Mouse (Mus musculus) T-helper 1 cell (primary cell): ENCODE results near the gene Fam117a.

Source experiments
- in situ Hi-C: fragments of 300-600 bp; cut with MboI, MseI; formaldehyde crosslinking; loops from one replicate; pipeline ENCODE4 v1.15.1; 2025; ENCODE audit warnings: high pct_unique_total_duplicates

Gene Fam117a

GRCm38 (mm10) chr11:95336568-95337128, at the start of gene Fam117a:
TSS of gene Fam117a (plus strand) at chr11:95337018.
- in situ Hi-C loops, result no loop called here

DNA sequence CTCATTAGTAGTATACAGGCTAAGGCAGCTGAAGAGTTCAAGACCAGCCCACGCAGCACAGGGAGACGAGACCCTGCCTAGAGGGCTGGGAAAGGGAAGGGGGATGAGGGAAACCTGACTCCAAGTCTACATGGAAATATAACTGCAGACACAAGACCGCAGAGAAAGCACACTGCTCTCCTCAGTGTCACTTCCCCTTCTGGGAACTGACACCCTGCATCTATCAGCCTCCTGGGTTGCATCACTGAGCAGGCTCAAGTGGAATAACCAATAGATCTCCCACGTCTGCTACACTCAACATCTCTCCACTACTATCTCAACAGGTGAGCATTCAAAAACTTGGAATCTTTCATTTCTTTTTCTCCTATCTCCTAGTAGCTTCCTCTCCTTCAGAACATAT, 44.8 kb upstream of the Fam117a start:
- in situ Hi-C loops, result no loop called here

- in situ Hi-C loops, result no loop called here
Observed at GRCm38 (mm10) chr11:95293017-95293624, 43.7 kb upstream of the Fam117a start.

GRCm38 (mm10) chr11:95295736-95296135, 41.1 kb upstream of the Fam117a start:
- in situ Hi-C loops, result no loop called here

GRCm38 (mm10) chr11:95298146-95298545, 38.7 kb upstream of the Fam117a start:
- in situ Hi-C loops, result no loop called here

DNA sequence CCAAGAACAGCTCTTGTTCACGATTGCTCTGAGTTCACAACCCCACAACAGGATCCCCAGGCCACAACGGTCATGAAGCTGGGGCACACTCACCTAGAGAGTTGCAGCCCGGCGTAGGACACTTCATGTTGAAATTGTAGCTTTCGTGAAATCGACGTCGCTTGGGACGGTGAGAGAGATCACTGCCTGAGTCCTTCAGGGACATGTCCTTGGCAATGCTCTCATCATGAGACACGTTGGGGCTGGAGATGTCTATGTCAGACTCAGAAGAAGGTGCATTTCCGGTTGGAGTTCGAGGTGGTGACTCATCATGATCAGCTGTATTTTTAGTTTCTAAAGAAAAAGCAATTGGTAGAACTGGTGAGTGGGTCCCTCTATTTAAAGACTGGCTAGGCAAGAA, 36.9 kb upstream of the Fam117a start:
- in situ Hi-C loops, result loop anchor here (5.0 kb wide), 1 partner anchor 38 kb away; the partner anchor contains the start of gene Tac4

GRCm38 (mm10) chr11:95301772-95302171, 35.0 kb upstream of the Fam117a start:
- in situ Hi-C loops, result loop anchor here (5.0 kb wide), 1 partner anchor 39 kb away; the partner anchor contains the start of gene Tac4

DNA sequence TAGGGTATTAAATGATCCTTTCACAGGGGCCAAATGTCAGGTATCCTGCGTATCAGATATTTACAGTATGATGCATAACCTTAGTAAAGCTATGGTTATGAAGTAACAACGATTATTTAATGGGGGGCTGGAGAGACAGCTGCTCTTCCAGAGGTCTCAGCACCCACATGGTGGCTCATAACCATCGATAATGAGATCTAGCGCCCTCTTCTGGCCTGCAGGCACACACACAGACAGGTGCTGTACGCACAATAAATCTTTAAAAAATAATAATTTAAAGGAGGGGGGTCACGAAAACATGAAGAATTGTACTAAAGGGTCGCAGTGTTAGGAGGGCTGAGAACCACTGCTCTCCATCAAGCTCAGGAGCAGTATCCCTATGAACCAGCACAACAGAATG, 31.2 kb upstream of the Fam117a start:
- in situ Hi-C loops, result no loop called here

GRCm38 (mm10) chr11:95307526-95307925, 29.3 kb upstream of the Fam117a start:
- in situ Hi-C loops, result no loop called here

DNA sequence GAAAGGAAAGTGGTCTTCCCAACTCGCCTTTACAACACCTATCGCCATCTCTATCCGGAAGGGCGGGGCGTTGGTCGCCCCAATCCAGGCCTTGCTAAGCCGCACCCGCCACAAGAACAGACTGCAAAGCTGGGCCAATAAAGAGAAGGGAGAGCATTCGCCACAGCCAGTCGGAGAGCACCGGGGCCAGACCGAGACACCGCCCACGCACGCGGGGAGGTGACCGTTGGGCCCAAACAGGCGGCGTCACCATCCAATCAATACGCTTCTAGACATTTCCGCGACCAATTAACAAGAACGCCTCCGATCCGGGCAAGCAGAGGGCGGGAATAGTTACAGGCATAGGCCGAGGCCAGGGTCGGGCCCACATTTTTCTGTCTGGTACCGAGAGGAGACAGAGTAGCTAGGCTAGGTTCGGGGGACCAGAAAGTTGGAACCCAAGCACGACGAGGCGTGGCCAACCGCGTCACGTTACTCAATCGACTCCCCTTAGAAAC, 27.3 kb upstream of the Fam117a start:
- in situ Hi-C loops, result loop anchor here (5.0 kb wide), 1 partner anchor 43 kb away; no protein-coding TSS in a partner anchor

GRCm38 (mm10) chr11:95310007-95310647, 26.7 kb upstream of the Fam117a start, which contains the start of gene Kat7:
TSS of gene Kat7 (minus strand) at chr11:95310246.
- in situ Hi-C loops, result loop anchor here (5.0 kb wide), 1 partner anchor 42 kb away; no protein-coding TSS in a partner anchor

- in situ Hi-C loops, result loop anchor here (5.0 kb wide), 1 partner anchor 41 kb away; no protein-coding TSS in a partner anchor
Observed at GRCm38 (mm10) chr11:95310648-95311424, 26.0 kb upstream of the Fam117a start.

GRCm38 (mm10) chr11:95311425-95311807, 25.4 kb upstream of the Fam117a start:
- in situ Hi-C loops, result loop anchor here (5.0 kb wide), 1 partner anchor 41 kb away; no protein-coding TSS in a partner anchor

- in situ Hi-C loops, result no loop called here
Observed at GRCm38 (mm10) chr11:95315215-95315955, 21.4 kb upstream of the Fam117a start.

GRCm38 (mm10) chr11:95318116-95318515, 18.7 kb upstream of the Fam117a start:
- in situ Hi-C loops, result no loop called here

- in situ Hi-C loops, result no loop called here
Observed at GRCm38 (mm10) chr11:95319506-95319905, 17.3 kb upstream of the Fam117a start.

DNA sequence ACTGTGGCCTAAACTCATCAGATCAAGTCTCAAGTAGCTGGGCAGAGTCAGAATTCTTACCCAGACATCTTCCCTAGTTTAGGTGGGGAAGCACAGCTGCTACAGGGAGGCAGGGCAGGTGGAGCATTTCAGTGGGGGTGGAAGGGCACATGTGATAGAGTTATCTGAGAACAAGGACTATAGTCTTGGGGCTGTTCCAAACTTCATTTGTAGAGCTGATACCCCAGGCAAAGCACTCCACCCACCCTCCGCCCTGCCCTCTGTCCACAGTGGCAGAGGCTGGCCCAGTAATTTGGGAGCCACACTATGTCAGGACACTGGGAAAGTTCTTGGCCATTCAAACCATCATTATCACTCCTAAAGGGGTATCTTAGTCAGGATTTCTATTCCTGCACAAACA, 16.8 kb upstream of the Fam117a start:
- in situ Hi-C loops, result no loop called here

GRCm38 (mm10) chr11:95324181-95324580, 12.6 kb upstream of the Fam117a start:
- in situ Hi-C loops, result no loop called here

DNA sequence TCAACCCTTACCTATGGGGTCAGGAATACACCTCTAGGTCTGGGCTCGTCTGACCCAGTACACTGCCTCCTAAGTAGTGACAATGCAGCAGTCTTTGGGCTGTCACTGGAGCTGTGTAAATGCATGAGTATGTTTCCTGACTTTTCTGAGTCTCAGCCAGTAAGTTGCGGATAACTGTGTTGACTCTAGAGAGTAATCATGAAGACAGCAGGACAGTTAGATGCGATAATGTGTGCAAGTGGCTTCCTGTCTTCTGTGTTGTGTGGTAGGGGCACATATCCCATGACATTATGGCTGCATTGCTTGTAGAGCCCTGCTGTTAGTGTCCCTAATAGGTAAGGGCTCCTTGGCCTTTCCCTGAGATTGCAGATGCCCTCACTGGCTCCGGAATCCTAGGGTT, 11.0 kb upstream of the Fam117a start:
- in situ Hi-C loops, result no loop called here

DNA sequence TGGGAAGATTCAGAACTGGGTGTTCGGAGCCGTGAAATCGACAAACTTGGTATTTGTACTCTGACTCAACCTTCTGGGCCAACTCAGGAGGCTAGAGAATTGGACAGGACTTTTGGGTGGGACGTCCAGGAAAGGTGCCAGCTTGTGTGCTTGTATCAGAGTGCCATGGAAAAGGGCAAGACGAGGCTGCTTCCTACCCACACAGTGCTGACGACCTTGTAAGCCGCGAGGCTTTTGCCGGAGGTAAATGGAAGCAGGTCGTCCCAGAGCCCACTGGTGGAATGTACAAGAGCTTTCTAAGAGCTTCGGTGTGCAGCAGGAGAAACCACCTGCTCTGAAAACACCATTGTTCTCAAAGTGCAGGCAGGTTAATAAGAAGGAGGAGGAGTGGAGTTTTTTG, 10.6 kb upstream of the Fam117a start:
- in situ Hi-C loops, result no loop called here

GRCm38 (mm10) chr11:95328629-95329028, 8.2 kb upstream of the Fam117a start:
- in situ Hi-C loops, result no loop called here
